Mouse (Mus musculus): ENCODE results near the gene Hcls1. TPM values are rescaled to one million over a fixed set of nuclear protein-coding genes. Genes with fewer than 3 reads are reported as not detected.
A peak's percentile ranks its signal among the peaks of the same experiment; 100 is the strongest.

Gene Hcls1
- polyA plus RNA-seq, 1 experiment = 0.02 TPM

GRCm38 (mm10) chr16:36997650-36998049 is 62.9 kb downstream of the Hcls1 start:
- Histone ChIP-seq H3K4me3 (no peak overlapping the region), H3ac (ENCODE audit: control insufficient read depth, insufficient read length) (no peak overlapping the region), H3K36me3 (ENCODE audit: control insufficient read depth, insufficient read depth) (no peaks in the 10 kb centered on the region), H3K4me2 (ENCODE audit: low read depth) (no peak overlapping the region), H3K27me3 (ENCODE audit: control insufficient read depth, insufficient read depth, insufficient read length) (no peaks in the 10 kb centered on the region), H3K79me2 (ENCODE audit: control insufficient read depth, insufficient read depth) (no peaks in the 10 kb centered on the region)
- TF ChIP-seq POLR2A (IDR thresholded peaks at IDR 0.05; ENCODE audit: insufficient read length, low read depth) (no peak), TCF12 (IDR thresholded peaks at IDR 0.05; ENCODE audit: insufficient read depth, poor library complexity, severe bottlenecking) (no peak), MYOG (IDR thresholded peaks at IDR 0.05; ENCODE audit: control insufficient read depth in 1 of 3, insufficient read depth in 1 of 3, insufficient read length in 2 of 3, low read depth in 2 of 3) (no peak), E2F4 (IDR thresholded peaks at IDR 0.05; ENCODE audit: insufficient read depth) (no peak), POLR2AphosphoS2 (IDR thresholded peaks at IDR 0.05; ENCODE audit: insufficient read length, low read depth) (no peak)

GRCm38 (mm10) chr16:36999366-36999972 is 64.7 kb downstream of the Hcls1 start:
- TF ChIP-seq CEBPB (IDR thresholded peaks at IDR 0.05; ENCODE audit: insufficient read depth, poor library complexity, severe bottlenecking) (no peak), MYOG (IDR thresholded peaks at IDR 0.05; ENCODE audit: control insufficient read depth in 1 of 3, insufficient read depth in 1 of 3, insufficient read length in 2 of 3, low read depth in 2 of 3) (no peak), POLR2AphosphoS2 (IDR thresholded peaks at IDR 0.05; ENCODE audit: insufficient read length, low read depth) (no peak), MAX (IDR thresholded peaks at IDR 0.05; ENCODE audit: low read depth) (no peak), MYOD1 (IDR thresholded peaks at IDR 0.05; ENCODE audit: control insufficient read depth in 1 of 3, insufficient read length in 2 of 3, low read depth in 2 of 3) (no peak), SRF (IDR thresholded peaks at IDR 0.05; ENCODE audit: control insufficient read depth, insufficient read length, low read depth) (no peak), TCF12 (IDR thresholded peaks at IDR 0.05; ENCODE audit: insufficient read depth, poor library complexity, severe bottlenecking) (no peak), USF1 (IDR thresholded peaks at IDR 0.05; ENCODE audit: low read depth) (no peak), POLR2A (IDR thresholded peaks at IDR 0.05; ENCODE audit: insufficient read length, low read depth) (no peak), E2F4 (IDR thresholded peaks at IDR 0.05; ENCODE audit: insufficient read depth) (no peak), REST (IDR thresholded peaks at IDR 0.05; ENCODE audit: insufficient read depth, insufficient read length) (no peak), TCF3 (IDR thresholded peaks at IDR 0.05; ENCODE audit: insufficient read length, low read depth) (no peak)
- Histone ChIP-seq H3K79me2 (ENCODE audit: control insufficient read depth, insufficient read depth) (no peaks in the 10 kb centered on the region), H3K36me3 (ENCODE audit: control insufficient read depth, insufficient read depth) (no peaks in the 10 kb centered on the region), H3ac (ENCODE audit: control insufficient read depth, insufficient read length) (no peak overlapping the region), H3K4me3 (no peak overlapping the region), H3K4me2 (ENCODE audit: low read depth) (no peak overlapping the region), H3K27me3 (ENCODE audit: control insufficient read depth, insufficient read depth, insufficient read length) (peaks cover 12% of the 10 kb centered on the region)

- H3ac ChIP-seq (ENCODE audit: control insufficient read depth, insufficient read length) = no peak overlapping the region
- TF ChIP-seq SRF (IDR thresholded peaks at IDR 0.05; ENCODE audit: control insufficient read depth, insufficient read length, low read depth) (no peak), MYOG (IDR thresholded peaks at IDR 0.05; ENCODE audit: control insufficient read depth in 1 of 3, insufficient read depth in 1 of 3, insufficient read length in 2 of 3, low read depth in 2 of 3) (no peak), TCF12 (IDR thresholded peaks at IDR 0.05; ENCODE audit: insufficient read depth, poor library complexity, severe bottlenecking) (no peak), POLR2AphosphoS2 (IDR thresholded peaks at IDR 0.05; ENCODE audit: insufficient read length, low read depth) (no peak), TCF3 (IDR thresholded peaks at IDR 0.05; ENCODE audit: insufficient read length, low read depth) (no peak), E2F4 (IDR thresholded peaks at IDR 0.05; ENCODE audit: insufficient read depth) (no peak), CEBPB (IDR thresholded peaks at IDR 0.05; ENCODE audit: insufficient read depth, poor library complexity, severe bottlenecking) (no peak), MYOD1 (IDR thresholded peaks at IDR 0.05; ENCODE audit: control insufficient read depth in 1 of 3, insufficient read length in 2 of 3, low read depth in 2 of 3) (no peak), MAX (IDR thresholded peaks at IDR 0.05; ENCODE audit: low read depth) (no peak), USF1 (IDR thresholded peaks at IDR 0.05; ENCODE audit: low read depth) (no peak), POLR2A (IDR thresholded peaks at IDR 0.05; ENCODE audit: insufficient read length, low read depth) (no peak), REST (IDR thresholded peaks at IDR 0.05; ENCODE audit: insufficient read depth, insufficient read length) (no peak)
- H3K4me3 ChIP-seq = no peak overlapping the region
- H3K36me3 ChIP-seq (ENCODE audit: control insufficient read depth, insufficient read depth) = no peaks in the 10 kb centered on the region
- peaks cover 7% of the 10 kb centered on the region for H3K27me3 ChIP-seq (ENCODE audit: control insufficient read depth, insufficient read depth, insufficient read length)
- no peaks in the 10 kb centered on the region for H3K79me2 ChIP-seq (ENCODE audit: control insufficient read depth, insufficient read depth)
- H3K4me2 ChIP-seq (ENCODE audit: low read depth) = no peak overlapping the region
These were observed 74.5 kb downstream of the Hcls1 start for GRCm38 (mm10) chr16:37009262-37009661.

- Histone ChIP-seq H3K36me3 (ENCODE audit: control insufficient read depth, insufficient read depth) (no peaks in the 10 kb centered on the region), H3K4me2 (ENCODE audit: low read depth) (peak overlapping the region; percentile 97), H3K27me3 (ENCODE audit: control insufficient read depth, insufficient read depth, insufficient read length) (no peaks in the 10 kb centered on the region), H3K79me2 (ENCODE audit: control insufficient read depth, insufficient read depth) (no peaks in the 10 kb centered on the region), H3ac (ENCODE audit: control insufficient read depth, insufficient read length) (no peak overlapping the region), H3K4me3 (peak overlapping the region; percentile 59)
- TF ChIP-seq SRF (IDR thresholded peaks at IDR 0.05; ENCODE audit: control insufficient read depth, insufficient read length, low read depth) (no peak), E2F4 (IDR thresholded peaks at IDR 0.05; ENCODE audit: insufficient read depth) (no peak), POLR2AphosphoS2 (IDR thresholded peaks at IDR 0.05; ENCODE audit: insufficient read length, low read depth) (no peak), MAX (IDR thresholded peaks at IDR 0.05; ENCODE audit: low read depth) (no peak), POLR2A (IDR thresholded peaks at IDR 0.05; ENCODE audit: insufficient read length, low read depth) (no peak), TCF3 (IDR thresholded peaks at IDR 0.05; ENCODE audit: insufficient read length, low read depth) (no peak), TCF12 (IDR thresholded peaks at IDR 0.05; ENCODE audit: insufficient read depth, poor library complexity, severe bottlenecking) (no peak), MYOG (IDR thresholded peaks at IDR 0.05; ENCODE audit: control insufficient read depth in 1 of 3, insufficient read depth in 1 of 3, insufficient read length in 2 of 3, low read depth in 2 of 3) (no peak), CEBPB (IDR thresholded peaks at IDR 0.05; ENCODE audit: insufficient read depth, poor library complexity, severe bottlenecking) (no peak), MYOD1 (IDR thresholded peaks at IDR 0.05; ENCODE audit: control insufficient read depth in 1 of 3, insufficient read length in 2 of 3, low read depth in 2 of 3) (no peak), USF1 (IDR thresholded peaks at IDR 0.05; ENCODE audit: low read depth) (no peak), REST (IDR thresholded peaks at IDR 0.05; ENCODE audit: insufficient read depth, insufficient read length) (no peak)
These were observed 75.6 kb downstream of the Hcls1 start for GRCm38 (mm10) chr16:37010370-37010769.
